Mouse (Mus musculus) cerebellum, adult 8-10 months (tissue): ENCODE data around the gene Angptl8.

Experiments used
- DNase-seq: peaks from one replicate; pipeline ENCODE4 v3.0.0; 2022

The Angptl8 gene

GRCm38 (mm10) chr9:21818125-21818524, 17.2 kb upstream of the Angptl8 start:
- DNase-seq, result no peak

GRCm38 (mm10) chr9:21818561-21818960, 16.7 kb upstream of the Angptl8 start:
- no peak for DNase-seq

GRCm38 (mm10) chr9:21819181-21819729, 16.1 kb upstream of the Angptl8 start:
- peak; percentile 44 for DNase-seq

GRCm38 (mm10) chr9:21820183-21820582, 15.1 kb upstream of the Angptl8 start:
- DNase-seq, result no peak

- DNase-seq, result no peak
Measured at GRCm38 (mm10) chr9:21822686-21823085, 12.6 kb upstream of the Angptl8 start.

GRCm38 (mm10) chr9:21823957-21824356, 11.4 kb upstream of the Angptl8 start:
- DNase-seq, result no peak

GRCm38 (mm10) chr9:21824366-21824765, 10.9 kb upstream of the Angptl8 start:
- DNase-seq, result no peak

GRCm38 (mm10) chr9:21829834-21830460, 5.4 kb upstream of the Angptl8 start:
- no peak for DNase-seq

- no peak for DNase-seq
Measured at GRCm38 (mm10) chr9:21830461-21830850, 4.9 kb upstream of the Angptl8 start.

- no peak for DNase-seq
Measured at GRCm38 (mm10) chr9:21830936-21831335, 4.4 kb upstream of the Angptl8 start.

GRCm38 (mm10) chr9:21831558-21832240, 3.6 kb upstream of the Angptl8 start:
- no peak for DNase-seq

GRCm38 (mm10) chr9:21837690-21838089, 2.4 kb downstream of the Angptl8 start:
- no peak for DNase-seq

- peak; percentile 41 for DNase-seq
Measured at GRCm38 (mm10) chr9:21840115-21840787, 4.9 kb downstream of the Angptl8 start.

- no peak for DNase-seq
Measured at GRCm38 (mm10) chr9:21841340-21841739, 6.0 kb downstream of the Angptl8 start.

- no peak for DNase-seq
Measured at GRCm38 (mm10) chr9:21842391-21842790, 7.1 kb downstream of the Angptl8 start.

- no peak for DNase-seq
Measured at GRCm38 (mm10) chr9:21843086-21843485, 7.8 kb downstream of the Angptl8 start.

- DNase-seq, result no peak
Measured at GRCm38 (mm10) chr9:21845381-21846080, 10.2 kb downstream of the Angptl8 start.

- no peak for DNase-seq
Measured at GRCm38 (mm10) chr9:21846755-21847341, 11.5 kb downstream of the Angptl8 start.

- no peak for DNase-seq
Measured at GRCm38 (mm10) chr9:21847425-21847824, 12.1 kb downstream of the Angptl8 start.

GRCm38 (mm10) chr9:21847926-21848325, 12.6 kb downstream of the Angptl8 start:
- DNase-seq, result no peak

GRCm38 (mm10) chr9:21849691-21850677, 14.7 kb downstream of the Angptl8 start:
- no peak for DNase-seq
